Mouse (Mus musculus) liver, embryonic 14.5 days (tissue): ENCODE results near the gene Spop. TPM values are rescaled to one million over a fixed set of nuclear protein-coding genes. Genes with fewer than 3 reads are reported as not detected.

Experiments
- ATAC-seq: fragments of 200-750 bp; cut with Nextera tagmentation; 2 replicates; pipeline ENCODE4 v1.8.0; 2017; ENCODE audit warnings: moderate number of reproducible peaks, mild to moderate bottlenecking, moderate library complexity; ENCODE audit not compliant: insufficient read depth
- DNase-seq, 3 experiments: peaks; one replicate each; pipeline ENCODE4 v3.0.0-alpha.2; 2012 to 2013; ENCODE audit warnings: low read depth in 3 of 3, low spot score in 3 of 3
- H3K27ac ChIP-seq: fragments of 300-500 bp; sonication (generic); 2 replicates; pipeline ENCODE4 v1.5.1; 2014; ENCODE audit warnings: moderate library complexity, mild to moderate bottlenecking, control low read depth, inconsistent platforms
- H3K27me3 ChIP-seq: fragments of 300-500 bp; sonication (generic); 2 replicates; pipeline ENCODE4 v1.6.1; 2014; ENCODE audit warnings: mild to moderate bottlenecking, low read length, moderate library complexity; ENCODE audit not compliant: control insufficient read depth, insufficient read depth
- H3K36me3 ChIP-seq: fragments of 300-500 bp; sonication (generic); replicated peaks from 2 replicates; pipeline ENCODE4 v1.6.1; 2014; ENCODE audit warnings: low read depth; ENCODE audit not compliant: control insufficient read depth, insufficient read depth
- H3K4me1 ChIP-seq, 2 experiments: fragments of 200-500 bp in 1 of 2; fragments of 300-500 bp in 1 of 2; sonication (generic) in 1 of 2; replicated peaks; 2 replicates each; pipeline ENCODE4 v1.6.1; 2012 to 2014; ENCODE audit warnings: antibody characterized with exemption in 1 of 2, inconsistent platforms in 1 of 2, low read length in 1 of 2; ENCODE audit not compliant: control insufficient read depth in 2 of 2, insufficient read depth in 2 of 2
- H3K4me2 ChIP-seq: fragments of 300-500 bp; sonication (generic); 2 replicates; pipeline ENCODE4 v1.6.1; 2014; ENCODE audit warnings: low read depth, mild to moderate bottlenecking, control low read depth, moderate library complexity
- H3K4me3 ChIP-seq, 2 experiments: fragments of 200-500 bp in 1 of 2; fragments of 300-500 bp in 1 of 2; sonication (generic) in 1 of 2; 2 replicates each; pipeline ENCODE4 v1.5.1; 2012 to 2014; ENCODE audit warnings: low read depth in 2 of 2, low read length in 2 of 2, mild to moderate bottlenecking in 2 of 2, control low read depth in 1 of 2, inconsistent platforms in 1 of 2, moderate library complexity in 1 of 2; ENCODE audit not compliant: insufficient read depth in 1 of 2
- H3K9ac ChIP-seq: fragments of 300-500 bp; sonication (generic); replicated peaks from 2 replicates; pipeline ENCODE4 v1.6.1; 2014; ENCODE audit warnings: mild to moderate bottlenecking, control low read depth, moderate library complexity
- H3K9me3 ChIP-seq: fragments of 300-500 bp; sonication (generic); 2 replicates; pipeline ENCODE4 v1.6.1; 2016; ENCODE audit warnings: low read length, mixed read lengths; ENCODE audit not compliant: control insufficient read depth
- CTCF ChIP-seq: IDR thresholded peaks from 2 replicates; pipeline ENCODE4 v1.5.1; 2016; ENCODE audit warnings: antibody characterized with exemption, low read depth, control low read depth
- EP300 ChIP-seq: IDR thresholded peaks from 2 replicates; pipeline ENCODE4 v1.6.1; 2016; ENCODE audit warnings: antibody characterized with exemption, low read depth
- WGBS: fragments of 180-500 bp; shearing (Covaris S2); extraction: QIAGEN DNeasy Blood & Tissue Kit; methylation state at CpG from one replicate; pipeline ENCODE4 v1.1.7; 2014; ENCODE audit not compliant: insufficient replicate concordance; 5-methylcytosine and 5-hydroxymethylcytosine counted together
- polyA plus RNA-seq, 2 experiments: library from polyadenylated mRNA; depleted of rRNA in 1 of 2; stranded (reverse) in 1 of 2; unstranded in 1 of 2; fragments of >200 nt; fragmentation: Nextera tagmentation in 1 of 2; extraction: Ambion mirVana in 1 of 2; gene quantifications; 2 replicates each; pipeline versions ENCODE4 v1.2.1 to v1.2.3; 2012 to 2014

The Spop gene
- polyA plus RNA-seq, 2 experiments, result 22.0 to 31.8 TPM

DNA sequence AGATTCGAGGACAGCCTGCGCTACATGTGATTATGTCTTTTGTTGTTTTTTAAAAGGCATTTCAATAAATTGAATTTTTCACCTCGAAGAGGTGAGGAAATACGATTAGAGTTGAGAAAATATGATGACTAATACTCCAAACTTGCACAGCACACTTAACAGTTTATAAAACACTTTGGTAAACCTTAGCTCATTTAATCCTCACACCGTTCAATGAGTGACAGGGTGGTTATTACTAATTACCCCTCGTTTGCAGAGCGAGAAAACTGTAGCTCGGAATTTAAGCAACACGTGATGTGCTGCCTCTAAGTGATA, 29.9 kb upstream of the Spop start:
- Histone ChIP-seq H3K27ac (peak overlapping the region; percentile 53), H3K9ac (peak overlapping the region; percentile 82), H3K4me2 (peak overlapping the region; percentile 87), H3K36me3 (peaks cover 38% of the 10 kb centered on the region), H3K9me3 (no peaks in the 10 kb centered on the region), H3K27me3 (no peaks in the 10 kb centered on the region), H3K4me1 (peaks cover 11 to 12% of the 10 kb centered on the region in 2 experiments), H3K4me3 (peak overlapping the region; percentile 69 to 82)
- DNase-seq, result no peak
- TF ChIP-seq EP300 (no peak), CTCF (no peak)
- no peak for ATAC-seq
- WGBS, result 36% methylated on average over 9 of the region's 9 CpGs

DNA sequence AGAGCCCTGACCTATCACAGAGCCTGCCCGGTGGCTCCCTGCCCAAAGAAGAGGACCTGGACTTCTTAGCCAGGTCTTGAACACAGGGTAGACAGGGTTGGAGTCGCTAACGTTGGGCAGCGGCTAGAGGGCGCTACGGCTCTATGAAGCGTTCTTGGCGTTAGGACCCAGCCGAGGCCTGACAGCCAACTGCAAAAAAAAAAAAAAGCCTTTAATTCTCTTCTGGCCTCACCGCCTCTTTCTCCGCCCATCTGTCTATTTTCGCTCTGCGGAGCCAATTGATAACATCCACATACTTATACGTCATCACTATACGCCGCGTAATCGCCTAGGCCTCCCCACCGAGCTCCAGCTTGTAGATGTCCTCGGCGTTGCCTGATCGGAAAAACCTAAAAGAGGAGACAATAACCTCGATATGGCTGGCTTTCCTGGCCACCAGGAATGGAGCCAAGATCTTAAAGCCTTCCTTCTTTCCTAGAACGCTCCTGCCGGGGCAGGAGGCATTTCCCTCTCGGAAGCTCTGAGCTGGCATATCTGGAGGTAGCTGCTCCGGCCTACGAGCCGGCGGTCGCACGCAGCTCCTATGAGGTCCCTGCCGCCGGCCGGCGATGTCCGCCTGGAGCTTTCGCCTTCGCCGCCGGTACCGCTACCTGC, 29.4 kb upstream of the Spop start, which contains the start of gene Slc35b1:
Gene Slc35b1 (plus strand): TSS at position 374 of the 654 bp plus-strand sequence.
- Histone ChIP-seq H3K27ac (peak within 1 kb of the TSS; percentile 53), H3K9me3 (no peaks in the 10 kb centered on the region), H3K4me2 (peak within 1 kb of the TSS; percentile 87), H3K36me3 (peaks cover 33% of the 10 kb centered on the region), H3K9ac (peak within 1 kb of the TSS; percentile 82), H3K27me3 (no peaks in the 10 kb centered on the region), H3K4me3 (peak within 1 kb of the TSS; percentile 82 to 97), H3K4me1 (peaks cover 11 to 12% of the 10 kb centered on the region in 2 experiments)
- ATAC-seq (peak; percentile 95), DNase-seq (peak; percentile 97 to 98 (median 97))
- peak; percentile 91 for TF ChIP-seq CTCF
- TF ChIP-seq EP300, result peak; percentile 79
- under 1% methylated on average over 42 of the region's 42 CpGs for WGBS

DNA sequence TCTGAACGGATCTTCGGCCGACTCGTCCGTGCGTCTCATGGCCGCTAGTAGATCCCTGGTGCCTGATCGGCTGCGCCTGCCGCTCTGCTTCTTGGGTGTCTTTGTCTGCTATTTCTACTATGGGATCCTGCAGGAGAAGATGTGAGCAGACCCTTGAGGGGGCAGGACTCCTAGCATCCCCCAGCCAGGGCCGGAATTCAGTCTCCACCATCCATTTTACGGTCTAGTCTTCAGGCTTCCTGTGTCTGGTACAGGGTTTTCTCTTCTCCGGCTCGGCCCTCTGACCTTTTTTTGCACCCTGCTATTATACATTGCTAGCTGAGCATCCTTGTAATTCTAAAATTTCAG, 28.9 kb upstream of the Spop start:
- Histone ChIP-seq H3K9me3 (no peaks in the 10 kb centered on the region), H3K36me3 (peaks cover 28% of the 10 kb centered on the region), H3K9ac (peak overlapping the region; percentile 82), H3K4me2 (peak overlapping the region; percentile 87), H3K27ac (peak overlapping the region; percentile 53), H3K4me3 (peak overlapping the region; percentile 82 to 97), H3K4me1 (peaks cover 11 to 12% of the 10 kb centered on the region in 2 experiments), H3K27me3 (no peaks in the 10 kb centered on the region)
- ATAC-seq (no peak; the same call in 1 of the 2 replicates), DNase-seq (no peak)
- TF ChIP-seq CTCF (no peak), EP300 (no peak)
- WGBS, result under 1% methylated on average over 14 of the region's 14 CpGs

DNA sequence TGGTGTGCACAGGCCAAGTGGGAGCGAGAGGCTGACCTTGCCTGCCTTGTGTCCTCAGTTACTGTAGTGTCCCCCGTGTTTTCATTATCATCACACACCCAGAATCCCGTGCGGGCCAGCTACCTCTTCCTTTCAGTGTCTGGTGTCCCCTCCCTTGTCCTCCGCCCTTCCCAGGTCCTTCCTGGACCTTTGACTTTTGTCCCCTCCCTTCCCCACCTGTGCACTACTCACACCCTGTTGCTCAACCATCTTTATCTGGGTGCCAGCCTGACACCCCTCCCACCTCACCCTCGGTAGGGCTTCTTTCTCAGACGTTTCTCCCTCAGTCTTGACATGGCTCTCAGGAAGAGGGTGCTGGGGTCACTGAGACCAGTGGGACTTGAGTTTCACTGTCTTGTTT, 26.5 kb upstream of the Spop start:
- 66% methylated on average over 7 of the region's 7 CpGs for WGBS
- TF ChIP-seq CTCF (no peak), EP300 (no peak)
- Histone ChIP-seq H3K27me3 (no peaks in the 10 kb centered on the region), H3K4me2 (no peak overlapping the region), H3K4me3 (no peak overlapping the region), H3K36me3 (peaks cover 11% of the 10 kb centered on the region), H3K9me3 (no peaks in the 10 kb centered on the region), H3K27ac (no peak overlapping the region), H3K9ac (no peak overlapping the region), H3K4me1 (peaks cover 11 to 12% of the 10 kb centered on the region in 2 experiments)
- ATAC-seq (no peak), DNase-seq (no peak)

- ATAC-seq (no peak), DNase-seq (no peak)
- Histone ChIP-seq H3K4me1 (peaks cover 6 to 7% of the 10 kb centered on the region in 2 experiments), H3K27ac (no peak overlapping the region), H3K4me2 (no peak overlapping the region), H3K9ac (no peak overlapping the region), H3K4me3 (no peak overlapping the region), H3K9me3 (no peaks in the 10 kb centered on the region), H3K27me3 (no peaks in the 10 kb centered on the region), H3K36me3 (peaks cover 11% of the 10 kb centered on the region)
- no peak for TF ChIP-seq EP300
- peak; percentile 45 for TF ChIP-seq CTCF
- WGBS, result 64% methylated on average over 3 of the region's 3 CpGs
Measured at GRCm38 (mm10) chr11:95389006-95389405, 24.9 kb upstream of the Spop start.
